Mouse (Mus musculus) E14TG2a.4 (cell line): ENCODE measurements around the gene Kat2b.

Experiments
- H3K27me3 ChIP-seq: 2 replicates; pipeline ENCODE4 v1.6.1; 2014; ENCODE audit warnings: low read length, control low read depth; ENCODE audit not compliant: insufficient read depth
- H3K36me3 ChIP-seq: 2 replicates; pipeline ENCODE4 v1.6.1; 2014; ENCODE audit warnings: low read length, control low read depth; ENCODE audit not compliant: insufficient read depth
- H3K4me1 ChIP-seq: replicated peaks from 2 replicates; pipeline ENCODE4 v1.6.1; 2014; ENCODE audit warnings: low read depth, low read length, control low read depth
- H3K4me3 ChIP-seq: replicated peaks from 2 replicates; pipeline ENCODE4 v1.5.1; 2014; ENCODE audit warnings: mild to moderate bottlenecking, low read length
- H3K9me3 ChIP-seq: 2 replicates; pipeline ENCODE4 v1.6.1; 2014; ENCODE audit warnings: low read length, control low read depth
- CTCF ChIP-seq: conservative IDR thresholded peaks from 2 replicates; pipeline ENCODE4 v1.5.1; 2014; ENCODE audit warnings: low read length
- NANOG ChIP-seq: IDR thresholded peaks from 2 replicates; pipeline ENCODE4 v1.6.1; 2014; ENCODE audit warnings: borderline replicate concordance, low read length, mixed read lengths
- POU5F1 ChIP-seq: IDR thresholded peaks from 2 replicates; pipeline ENCODE4 v1.6.1; 2014; ENCODE audit warnings: low read length, borderline replicate concordance

Kat2b gene

DNA sequence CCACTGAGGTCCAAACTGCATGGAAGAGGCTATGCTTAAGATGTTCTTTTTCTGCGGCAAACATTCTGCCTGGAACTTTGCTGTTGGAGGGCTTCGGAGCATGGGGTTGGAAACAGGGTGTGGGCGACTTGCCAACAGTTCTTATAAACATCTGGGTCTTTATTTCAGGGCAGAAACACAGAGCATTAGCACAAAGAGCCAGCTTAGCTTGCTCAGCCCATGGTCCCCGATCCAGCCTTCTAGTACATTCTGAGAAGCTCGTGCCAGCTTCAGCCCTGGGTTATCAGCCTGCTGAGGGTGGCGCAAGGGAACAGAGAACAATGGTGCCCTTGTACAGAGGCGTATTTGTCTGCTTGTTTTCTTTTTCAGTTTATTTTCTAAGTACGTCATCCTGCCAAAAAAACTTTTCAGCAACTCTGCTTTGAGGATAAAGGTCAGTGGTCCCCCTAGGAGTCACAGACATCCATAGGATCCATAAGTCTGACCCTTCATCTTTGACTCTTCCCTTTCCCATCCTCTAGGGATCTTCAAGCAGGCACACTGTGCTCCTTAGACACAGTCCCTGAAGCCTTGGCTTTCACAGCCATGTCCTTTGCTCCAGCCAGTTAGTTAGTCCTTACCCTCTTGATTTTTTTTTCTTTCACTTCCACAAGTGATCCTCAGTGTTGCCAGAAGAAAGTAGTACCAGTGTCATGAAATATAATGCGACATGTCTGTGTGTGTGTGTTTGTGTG, 22.9 kb upstream of the Kat2b start:
- no peak for TF ChIP-seq NANOG
- TF ChIP-seq POU5F1, result no peak
- no peak for TF ChIP-seq CTCF
- Histone ChIP-seq H3K9me3 (0 out of 2 replicates have a peak, but pooled peaks cover 2% of the 10 kb centered on the region), H3K4me3 (no peak overlapping the region), H3K4me1 (peaks cover 23% of the 10 kb centered on the region), H3K27me3 (no peaks in the 10 kb centered on the region), H3K36me3 (no peaks in the 10 kb centered on the region)

DNA sequence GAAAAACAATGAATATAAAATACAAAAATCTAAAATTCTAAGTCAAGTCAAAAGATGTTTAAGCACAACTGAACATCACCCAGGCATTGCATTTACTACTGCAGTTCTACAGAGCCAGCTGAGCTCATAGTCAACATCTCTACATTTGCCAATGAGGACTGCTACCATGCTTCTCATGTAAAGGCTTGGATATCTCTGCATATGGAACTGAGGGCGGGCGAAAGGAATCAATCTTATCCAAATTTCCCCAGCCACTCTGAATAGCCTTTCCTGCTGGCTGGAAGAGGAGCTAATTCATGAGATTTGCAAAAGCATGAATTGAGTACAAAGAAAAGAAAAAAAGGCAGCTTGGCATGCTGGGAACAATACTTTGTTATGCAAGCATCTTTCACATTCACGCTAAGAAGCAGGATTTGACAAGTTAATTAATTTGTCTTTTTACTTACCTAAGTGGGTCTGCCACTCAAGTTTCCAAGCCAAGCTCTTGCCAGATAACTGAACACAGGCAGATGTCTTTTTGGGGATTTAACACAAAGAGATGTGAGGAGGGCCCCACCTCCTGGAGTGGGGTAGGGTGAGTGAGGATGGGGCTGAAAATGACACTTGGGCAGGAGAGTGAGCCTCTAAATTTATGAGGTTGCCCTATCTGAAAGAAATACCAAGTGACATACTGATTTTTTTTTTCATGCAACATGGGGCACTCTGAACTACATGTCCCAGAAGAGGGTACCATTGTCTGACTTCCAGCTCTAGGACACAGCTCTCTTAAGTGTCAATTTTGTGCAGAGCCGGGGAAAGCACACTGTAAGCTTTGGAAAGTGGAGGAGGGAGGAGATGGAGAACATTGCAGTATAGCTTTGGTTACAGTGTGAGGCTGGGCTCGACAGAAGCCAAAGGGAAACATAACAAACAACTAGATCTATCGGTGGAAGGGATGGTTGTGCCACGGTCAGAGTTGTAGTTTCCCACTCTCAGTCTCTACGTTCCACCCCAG, 15.1 kb upstream of the Kat2b start:
- Histone ChIP-seq H3K9me3 (peaks cover 18% of the 10 kb centered on the region), H3K4me3 (no peak overlapping the region), H3K36me3 (no peaks in the 10 kb centered on the region), H3K27me3 (no peaks in the 10 kb centered on the region), H3K4me1 (peaks cover 44% of the 10 kb centered on the region)
- no peak for TF ChIP-seq CTCF
- TF ChIP-seq POU5F1, result no peak
- no peak for TF ChIP-seq NANOG

DNA sequence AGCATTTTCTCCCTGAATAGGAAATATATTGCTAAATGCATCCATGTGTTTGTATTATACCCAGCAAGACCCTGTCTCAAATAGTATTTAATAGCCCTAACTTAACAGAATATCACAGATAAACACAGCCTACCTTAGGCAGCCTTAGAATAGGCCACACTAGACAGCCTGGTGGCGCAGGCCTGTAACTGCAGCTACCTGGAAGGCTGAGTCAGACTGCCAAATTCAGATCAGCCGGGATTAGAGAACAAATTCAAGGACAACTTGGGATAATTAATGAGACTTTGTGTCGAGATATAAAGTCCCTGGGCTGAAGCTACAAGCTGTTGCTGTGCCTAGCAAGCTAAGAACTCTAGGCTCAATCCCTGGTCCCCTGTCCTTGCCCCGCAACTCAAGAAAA, 12.6 kb upstream of the Kat2b start:
- peaks cover 48% of the 10 kb centered on the region for H3K4me1 ChIP-seq
- no peaks in the 10 kb centered on the region for H3K36me3 ChIP-seq
- no peaks in the 10 kb centered on the region for H3K27me3 ChIP-seq
- peaks cover 17% of the 10 kb centered on the region for H3K9me3 ChIP-seq
- no peak overlapping the region for H3K4me3 ChIP-seq
- TF ChIP-seq CTCF, result peak; percentile 94
- TF ChIP-seq POU5F1, result no peak
- TF ChIP-seq NANOG, result no peak

DNA sequence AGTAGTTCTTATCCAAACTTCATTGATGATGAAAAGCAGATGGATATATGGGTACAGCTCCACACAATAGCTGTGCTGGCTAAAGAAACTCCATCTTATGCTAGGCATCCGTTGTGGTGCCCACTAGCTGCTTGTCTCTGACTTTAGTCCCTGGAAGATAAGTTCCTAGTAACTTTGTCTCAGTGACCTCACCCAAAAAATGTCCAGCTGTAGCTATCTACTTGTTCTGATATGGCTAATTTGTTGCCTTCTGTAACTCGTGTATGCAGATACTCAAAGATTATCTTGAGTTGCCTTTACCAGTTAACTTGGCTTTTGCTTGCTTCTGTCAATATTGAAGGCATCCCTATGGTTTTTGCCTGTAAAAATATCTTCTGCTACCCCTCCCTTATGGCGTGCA, 11.8 kb upstream of the Kat2b start:
- H3K36me3 ChIP-seq, result no peaks in the 10 kb centered on the region
- H3K4me3 ChIP-seq, result no peak overlapping the region
- no peaks in the 10 kb centered on the region for H3K27me3 ChIP-seq
- H3K9me3 ChIP-seq, result peaks cover 9% of the 10 kb centered on the region
- TF ChIP-seq NANOG (no peak), CTCF (no peak), POU5F1 (no peak)
- peaks cover 54% of the 10 kb centered on the region for H3K4me1 ChIP-seq

DNA sequence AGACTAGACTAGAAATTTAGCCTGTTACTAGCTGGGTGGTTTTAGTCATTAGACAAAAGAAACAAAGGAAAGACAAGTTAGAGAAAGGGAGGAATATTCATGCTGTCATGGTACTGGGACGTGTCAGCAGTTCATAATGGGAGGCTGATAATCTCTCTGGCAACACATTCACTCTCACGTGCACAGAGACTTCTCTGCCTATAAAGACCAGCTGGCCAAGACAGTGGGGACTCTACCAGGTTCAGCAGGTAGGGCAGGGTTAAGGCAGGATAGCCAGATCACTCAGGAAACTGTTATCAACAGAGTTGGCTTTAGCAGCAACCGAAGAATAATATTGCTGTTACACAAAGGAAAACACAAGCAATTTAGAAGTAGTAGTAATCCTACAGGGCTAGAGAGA, 9.2 kb upstream of the Kat2b start:
- Histone ChIP-seq H3K9me3 (no peaks in the 10 kb centered on the region), H3K4me3 (no peak overlapping the region), H3K4me1 (peaks cover 59% of the 10 kb centered on the region), H3K27me3 (no peaks in the 10 kb centered on the region), H3K36me3 (no peaks in the 10 kb centered on the region)
- no peak for TF ChIP-seq CTCF
- TF ChIP-seq NANOG, result no peak
- no peak for TF ChIP-seq POU5F1

DNA sequence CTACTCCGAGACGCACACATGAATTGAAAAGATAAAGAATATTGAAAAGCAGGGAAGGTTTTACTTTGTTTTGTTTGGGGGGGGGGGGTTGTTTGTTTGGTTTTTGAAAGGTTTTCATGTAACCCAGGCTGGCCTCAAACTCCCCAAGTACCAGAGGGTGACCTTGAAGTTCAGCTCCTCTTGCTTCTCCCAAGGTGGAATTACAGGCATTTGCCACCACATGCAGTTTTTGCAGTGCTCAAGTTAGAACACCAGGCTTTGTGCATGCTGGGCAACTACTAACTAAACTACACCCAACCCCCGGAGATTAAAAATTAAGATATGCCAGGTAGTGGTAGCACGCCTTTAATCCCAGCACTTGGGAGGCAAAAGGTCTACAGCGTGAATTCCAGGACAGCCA, 7.0 kb upstream of the Kat2b start:
- H3K27me3 ChIP-seq, result no peaks in the 10 kb centered on the region
- peak overlapping the region; percentile 50 for H3K4me3 ChIP-seq
- H3K9me3 ChIP-seq, result no peaks in the 10 kb centered on the region
- no peaks in the 10 kb centered on the region for H3K36me3 ChIP-seq
- H3K4me1 ChIP-seq, result peaks cover 73% of the 10 kb centered on the region
- TF ChIP-seq CTCF (no peak), POU5F1 (no peak), NANOG (no peak)

DNA sequence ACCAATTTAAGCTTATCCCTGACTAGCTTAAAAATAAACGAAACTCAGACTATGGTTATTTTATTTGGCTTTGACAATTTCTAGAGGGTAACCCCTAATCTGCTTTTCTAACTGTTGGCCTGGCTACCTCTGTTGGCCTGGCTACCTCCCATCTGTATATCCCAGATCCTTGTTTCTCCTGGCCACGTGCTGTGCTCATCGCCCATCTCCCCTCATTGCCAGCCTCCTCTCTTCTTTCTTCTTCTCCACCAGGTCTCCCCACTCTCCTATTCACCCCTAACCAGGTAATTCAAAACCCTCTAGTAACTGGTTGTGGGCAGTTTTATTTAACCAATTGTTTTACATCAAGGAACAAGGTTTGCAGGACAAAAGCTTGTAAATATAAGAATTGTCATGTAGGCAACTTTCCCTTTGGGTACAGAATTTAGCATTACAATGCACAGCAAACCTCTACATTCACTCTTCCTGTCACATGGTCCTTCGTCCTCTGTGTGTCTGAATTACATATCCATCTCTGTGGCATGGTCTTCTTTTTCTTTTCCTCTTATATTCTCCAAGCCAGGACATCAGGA, 5.1 kb upstream of the Kat2b start:
- TF ChIP-seq POU5F1 (peak; percentile 97), CTCF (no peak), NANOG (peak; percentile 82)
- no peaks in the 10 kb centered on the region for H3K9me3 ChIP-seq
- H3K4me1 ChIP-seq, result peaks cover 80% of the 10 kb centered on the region

DNA sequence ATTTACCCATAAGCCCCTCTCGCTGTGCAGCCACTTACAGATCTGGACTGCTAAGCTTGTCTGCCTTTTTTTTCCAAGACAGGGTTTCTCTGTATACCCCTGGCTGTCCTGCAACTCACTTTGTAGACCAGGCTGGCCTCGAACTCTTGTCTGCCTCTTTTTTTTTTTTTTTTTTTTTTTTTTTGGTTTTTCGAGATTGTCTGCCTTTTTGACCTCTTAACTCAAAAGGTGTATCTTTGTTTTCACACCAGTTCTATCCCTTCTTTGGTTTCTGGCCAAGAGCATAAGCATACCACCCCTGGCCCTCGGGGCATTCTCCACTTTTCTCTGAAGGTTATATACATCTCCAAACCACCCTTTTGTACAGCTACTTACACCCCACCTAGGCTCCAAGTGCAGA, 1.8 kb upstream of the Kat2b start:
- H3K36me3 ChIP-seq, result no peaks in the 10 kb centered on the region
- no peak overlapping the region for H3K4me3 ChIP-seq
- TF ChIP-seq CTCF (no peak), NANOG (no peak)
- H3K9me3 ChIP-seq, result no peaks in the 10 kb centered on the region
- H3K27me3 ChIP-seq, result no peaks in the 10 kb centered on the region
- peaks cover 70% of the 10 kb centered on the region for H3K4me1 ChIP-seq

More for the DNA sequence above, 5.1 kb upstream of the Kat2b start:
- Histone ChIP-seq H3K27me3 (no peaks in the 10 kb centered on the region), H3K36me3 (no peaks in the 10 kb centered on the region), H3K4me3 (no peak overlapping the region)
